Mouse (Mus musculus): ENCODE results near the gene Pkd2l1. TPM values are rescaled to one million over a fixed set of nuclear protein-coding genes. Genes with fewer than 3 reads are reported as not detected.
A peak's percentile ranks its signal among the peaks of the same experiment; 100 is the strongest.

The Pkd2l1 gene
- polyA plus RNA-seq, 1 experiment from 2014 or later = not detected

DNA sequence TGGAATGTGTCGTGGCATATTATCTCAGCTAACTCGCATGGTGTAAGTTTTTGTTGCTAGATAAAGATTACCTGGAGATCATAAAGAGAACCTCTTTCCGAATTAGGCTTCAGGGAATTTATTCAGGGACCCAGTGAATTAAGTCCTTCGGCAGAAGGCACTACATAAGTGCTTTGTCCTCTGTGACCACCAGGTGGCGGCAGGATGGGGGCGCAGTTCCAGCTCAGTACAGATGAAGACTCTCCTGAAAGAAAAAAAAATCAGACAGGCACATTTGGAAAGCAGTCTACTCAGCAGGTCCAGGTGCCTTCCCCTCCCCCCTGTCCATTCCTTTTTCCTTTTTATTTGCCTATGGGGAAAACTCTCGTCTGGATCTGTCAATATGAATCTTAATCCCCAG is 2.9 kb upstream of the Pkd2l1 start:
- ATAC-seq (ENCODE audit: insufficient read depth) = no peak
- Histone ChIP-seq H3K36me3 (ENCODE audit: insufficient read depth) (no peaks in the 10 kb centered on the region), H3K27ac (ENCODE audit: low read depth) (no peak overlapping the region), H3K4me1 (ENCODE audit: insufficient read depth) (no peaks in the 10 kb centered on the region), H3K9ac (no peak overlapping the region), H3K27me3 (ENCODE audit: insufficient read depth, low read length) (no peaks in the 10 kb centered on the region), H3K4me3 (ENCODE audit: low read depth, low read length) (no peak overlapping the region), H3K9me3 (ENCODE audit: low read depth, low read length) (no peaks in the 10 kb centered on the region), H3K4me2 (no peak overlapping the region)
- peak; percentile 89 for TF ChIP-seq CTCF (IDR thresholded peaks at IDR 0.05; ENCODE audit: low read depth)
- 12% methylated on average over 7 of the region's 7 CpGs for WGBS
- peak; percentile 87 for DNase-seq

DNA sequence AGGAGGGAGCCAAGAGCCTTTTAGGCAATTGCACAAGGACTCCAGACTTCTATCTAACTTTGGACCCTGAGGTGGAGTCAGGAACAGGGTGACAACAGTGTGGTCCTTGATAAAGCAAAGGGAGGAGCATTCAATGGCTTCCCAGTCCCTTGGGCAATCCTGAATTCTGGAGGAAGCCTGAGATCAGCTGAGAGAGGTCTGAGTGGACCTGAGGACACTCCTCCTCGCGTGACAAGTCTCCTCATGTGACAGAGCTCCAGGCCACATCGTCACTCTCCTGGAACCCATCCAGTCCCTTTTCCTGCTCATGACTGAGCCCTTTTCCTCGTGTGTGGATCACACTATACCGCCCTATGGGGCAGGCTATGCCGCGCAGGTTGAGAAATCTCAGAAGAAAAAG is 1.7 kb upstream of the Pkd2l1 start:
- ATAC-seq (ENCODE audit: insufficient read depth) (no peak; the same call in 1 of the 2 replicates), DNase-seq (peak; percentile 12)
- no peak overlapping the region for H3K27ac ChIP-seq (ENCODE audit: low read depth)
- no peaks in the 10 kb centered on the region for H3K9me3 ChIP-seq (ENCODE audit: low read depth, low read length)
- no peak overlapping the region for H3K9ac ChIP-seq
- H3K36me3 ChIP-seq (ENCODE audit: insufficient read depth) = no peaks in the 10 kb centered on the region
- H3K4me2 ChIP-seq = no peak overlapping the region
- TF ChIP-seq CTCF (IDR thresholded peaks at IDR 0.05; ENCODE audit: low read depth) = no peak
- no peaks in the 10 kb centered on the region for H3K27me3 ChIP-seq (ENCODE audit: insufficient read depth, low read length)
- H3K4me3 ChIP-seq (ENCODE audit: low read depth, low read length) = no peak overlapping the region
- WGBS = 69% methylated on average over 7 of the region's 7 CpGs
- no peaks in the 10 kb centered on the region for H3K4me1 ChIP-seq (ENCODE audit: insufficient read depth)

DNA sequence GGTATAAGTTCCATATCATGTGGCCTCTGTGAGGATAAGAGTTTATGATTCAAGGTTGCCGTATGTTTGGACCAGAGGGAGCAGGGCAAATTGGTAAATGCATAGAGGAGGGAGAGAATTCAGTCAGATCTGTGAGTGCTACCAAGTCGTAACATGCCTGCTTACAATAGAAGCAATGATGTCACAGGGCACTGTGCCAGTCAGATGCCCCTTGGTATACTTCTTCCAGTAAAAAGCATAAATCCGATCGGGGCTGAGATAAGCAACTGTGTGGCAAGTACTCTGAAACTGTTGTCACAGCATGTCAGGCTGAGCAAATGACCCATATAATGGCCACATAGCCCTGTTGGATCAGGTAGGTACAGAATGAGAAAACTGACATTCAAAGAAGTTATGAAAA is 3.2 kb downstream of the Pkd2l1 start:
- H3K9ac ChIP-seq = no peak overlapping the region
- H3K4me2 ChIP-seq = no peak overlapping the region
- no peak overlapping the region for H3K27ac ChIP-seq (ENCODE audit: low read depth)
- TF ChIP-seq CTCF (IDR thresholded peaks at IDR 0.05; ENCODE audit: low read depth) = no peak
- no peak overlapping the region for H3K4me3 ChIP-seq (ENCODE audit: low read depth, low read length)
- H3K36me3 ChIP-seq (ENCODE audit: insufficient read depth) = no peaks in the 10 kb centered on the region
- no peaks in the 10 kb centered on the region for H3K27me3 ChIP-seq (ENCODE audit: insufficient read depth, low read length)
- DNase-seq (no peak), ATAC-seq (ENCODE audit: insufficient read depth) (no peak)
- no peaks in the 10 kb centered on the region for H3K4me1 ChIP-seq (ENCODE audit: insufficient read depth)
- no peaks in the 10 kb centered on the region for H3K9me3 ChIP-seq (ENCODE audit: low read depth, low read length)
- 77% methylated on average over 4 of the region's 4 CpGs for WGBS

DNA sequence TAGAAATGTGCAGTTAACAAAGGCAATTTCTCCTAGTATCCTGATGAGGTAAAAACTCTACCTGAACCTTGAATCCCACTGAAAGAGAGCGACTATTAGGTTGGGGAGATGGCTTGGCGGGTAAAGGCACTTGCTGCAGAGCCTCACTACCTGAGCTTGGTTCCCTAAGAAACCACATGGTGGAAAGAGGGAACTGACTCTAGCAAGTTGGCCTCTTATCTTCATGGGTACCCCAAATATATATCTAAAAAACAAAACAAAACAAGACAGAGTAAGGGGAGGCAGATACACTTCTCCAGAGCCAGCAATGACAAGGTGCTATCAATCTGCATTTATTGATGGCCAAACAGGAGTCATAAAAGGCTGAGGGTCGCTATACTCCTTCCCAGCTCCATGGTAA is 8.3 kb downstream of the Pkd2l1 start:
- H3K4me1 ChIP-seq (ENCODE audit: insufficient read depth) = no peaks in the 10 kb centered on the region
- 69% methylated on average over 3 of the region's 3 CpGs for WGBS
- no peak overlapping the region for H3K9ac ChIP-seq
- no peaks in the 10 kb centered on the region for H3K9me3 ChIP-seq (ENCODE audit: low read depth, low read length)
- H3K4me3 ChIP-seq (ENCODE audit: low read depth, low read length) = no peak overlapping the region
- DNase-seq (no peak), ATAC-seq (ENCODE audit: insufficient read depth) (no peak)
- H3K27me3 ChIP-seq (ENCODE audit: insufficient read depth, low read length) = no peaks in the 10 kb centered on the region
- no peaks in the 10 kb centered on the region for H3K36me3 ChIP-seq (ENCODE audit: insufficient read depth)
- H3K4me2 ChIP-seq = no peak overlapping the region
- TF ChIP-seq CTCF (IDR thresholded peaks at IDR 0.05; ENCODE audit: low read depth) = no peak
- H3K27ac ChIP-seq (ENCODE audit: low read depth) = no peak overlapping the region

DNA sequence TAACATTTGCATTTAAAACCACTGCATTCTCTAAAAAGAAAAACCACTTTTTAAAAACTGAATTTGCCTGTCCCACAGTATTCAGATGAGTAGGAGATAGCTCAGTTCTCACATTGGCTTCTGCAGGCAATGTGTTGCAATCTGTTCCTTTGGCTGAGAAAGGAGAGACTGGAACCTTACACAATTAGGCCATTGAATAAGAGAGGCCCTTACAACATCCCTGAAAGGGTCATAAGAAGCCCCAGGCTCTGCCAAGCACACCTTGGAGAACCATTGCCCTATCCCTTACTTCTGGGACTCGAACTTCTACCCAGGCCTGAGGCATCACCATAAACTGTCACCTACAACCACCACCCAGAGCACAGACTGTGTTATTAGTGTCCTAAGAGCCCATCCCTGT is 11.7 kb downstream of the Pkd2l1 start:
- ATAC-seq (ENCODE audit: insufficient read depth) (no peak), DNase-seq (no peak)
- no peak overlapping the region for H3K4me3 ChIP-seq (ENCODE audit: low read depth, low read length)
- 92% methylated on average over 1 of the region's 1 CpGs for whole genome bisulfite sequencing
- no peaks in the 10 kb centered on the region for H3K27me3 ChIP-seq (ENCODE audit: insufficient read depth, low read length)
- H3K4me2 ChIP-seq = no peak overlapping the region
- no peak overlapping the region for H3K27ac ChIP-seq (ENCODE audit: low read depth)
- no peak overlapping the region for H3K9ac ChIP-seq
- H3K4me1 ChIP-seq (ENCODE audit: insufficient read depth) = no peaks in the 10 kb centered on the region
- TF ChIP-seq CTCF (IDR thresholded peaks at IDR 0.05; ENCODE audit: low read depth) = no peak
- H3K36me3 ChIP-seq (ENCODE audit: insufficient read depth) = no peaks in the 10 kb centered on the region
- no peaks in the 10 kb centered on the region for H3K9me3 ChIP-seq (ENCODE audit: low read depth, low read length)

DNA sequence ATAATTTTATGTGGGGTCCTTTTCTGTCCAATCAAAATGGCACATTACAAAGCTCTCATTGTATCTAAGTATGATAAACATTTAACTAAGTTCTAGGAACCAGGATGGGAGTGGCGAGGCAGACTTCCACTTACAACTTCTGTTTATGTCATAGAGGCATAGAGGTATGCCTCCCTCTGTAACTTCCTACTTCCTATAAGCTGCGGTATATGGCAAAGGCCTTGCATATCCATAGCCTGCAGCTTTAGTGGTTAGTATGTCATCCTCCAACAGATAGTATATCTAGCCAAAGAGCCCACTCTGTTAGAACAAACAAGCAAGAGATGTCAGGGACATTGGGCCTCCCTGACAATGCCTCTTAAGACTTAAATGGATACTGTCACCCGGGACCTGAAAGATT is 15.5 kb downstream of the Pkd2l1 start:
- Histone ChIP-seq H3K4me2 (no peak overlapping the region), H3K27me3 (ENCODE audit: insufficient read depth, low read length) (no peaks in the 10 kb centered on the region), H3K9ac (no peak overlapping the region), H3K9me3 (ENCODE audit: low read depth, low read length) (no peaks in the 10 kb centered on the region), H3K27ac (ENCODE audit: low read depth) (no peak overlapping the region), H3K4me3 (ENCODE audit: low read depth, low read length) (no peak overlapping the region), H3K36me3 (ENCODE audit: insufficient read depth) (no peaks in the 10 kb centered on the region), H3K4me1 (ENCODE audit: insufficient read depth) (no peaks in the 10 kb centered on the region)
- ATAC-seq (ENCODE audit: insufficient read depth) (no peak), DNase-seq (no peak)
- WGBS = 82% methylated on average over 3 of the region's 3 CpGs
- TF ChIP-seq CTCF (IDR thresholded peaks at IDR 0.05; ENCODE audit: low read depth) = no peak

DNA sequence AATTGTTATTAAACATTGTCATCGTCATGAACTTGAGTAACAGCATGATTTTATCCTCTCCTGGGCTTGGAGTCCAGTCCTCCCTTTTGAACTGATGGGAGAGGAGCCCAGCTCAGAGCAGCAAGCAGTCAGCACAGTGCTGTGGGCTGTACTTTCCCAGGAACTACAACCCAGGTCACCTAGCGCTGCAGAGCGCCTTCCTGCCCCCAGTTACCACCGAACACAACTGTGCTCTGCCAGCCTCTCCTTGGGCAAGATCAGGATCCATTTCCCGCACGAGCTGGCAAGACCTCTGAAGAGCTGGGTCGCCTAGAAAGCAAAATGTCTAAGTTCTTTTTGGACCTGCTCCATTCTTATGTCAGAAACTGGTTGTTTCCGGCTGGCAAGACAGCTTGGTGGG is 17.4 kb downstream of the Pkd2l1 start:
- Histone ChIP-seq H3K27ac (ENCODE audit: low read depth) (no peak overlapping the region), H3K4me2 (no peak overlapping the region), H3K36me3 (ENCODE audit: insufficient read depth) (no peaks in the 10 kb centered on the region), H3K27me3 (ENCODE audit: insufficient read depth, low read length) (no peaks in the 10 kb centered on the region), H3K9ac (no peak overlapping the region), H3K4me3 (ENCODE audit: low read depth, low read length) (no peak overlapping the region), H3K9me3 (ENCODE audit: low read depth, low read length) (no peaks in the 10 kb centered on the region), H3K4me1 (ENCODE audit: insufficient read depth) (no peaks in the 10 kb centered on the region)
- WGBS = 61% methylated on average over 8 of the region's 8 CpGs
- no peak for ATAC-seq (ENCODE audit: insufficient read depth)
- TF ChIP-seq CTCF (IDR thresholded peaks at IDR 0.05; ENCODE audit: low read depth) = no peak
- DNase-seq = no peak

DNA sequence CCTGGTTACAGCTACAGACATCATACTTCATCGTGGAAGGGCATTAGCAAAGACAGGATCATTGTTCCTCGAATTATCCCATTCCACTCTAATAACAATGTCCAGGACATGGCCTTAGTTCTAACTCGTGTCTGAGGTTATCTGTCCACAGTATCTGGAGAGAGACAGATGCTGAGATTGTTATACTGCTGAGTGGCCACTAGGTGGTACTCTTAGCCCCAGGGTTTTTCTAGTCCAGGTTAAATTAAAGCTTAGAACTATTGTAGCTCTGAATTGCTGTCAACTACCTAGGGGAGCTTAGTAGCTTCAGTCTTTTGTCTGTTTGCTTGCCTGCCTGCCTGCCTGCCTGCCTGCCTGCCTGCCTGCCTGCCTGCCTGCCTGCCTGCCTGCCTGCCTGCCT is 30.7 kb downstream of the Pkd2l1 start:
- H3K27me3 ChIP-seq (ENCODE audit: insufficient read depth, low read length) = no peaks in the 10 kb centered on the region
- H3K4me3 ChIP-seq (ENCODE audit: low read depth, low read length) = no peak overlapping the region
- H3K9ac ChIP-seq = no peak overlapping the region
- H3K4me2 ChIP-seq = no peak overlapping the region
- WGBS = 8% methylated on average over 3 of the region's 3 CpGs
- peak; percentile 73 for TF ChIP-seq CTCF (IDR thresholded peaks at IDR 0.05; ENCODE audit: low read depth)
- H3K27ac ChIP-seq (ENCODE audit: low read depth) = no peak overlapping the region
- H3K9me3 ChIP-seq (ENCODE audit: low read depth, low read length) = no peaks in the 10 kb centered on the region
- no peaks in the 10 kb centered on the region for H3K4me1 ChIP-seq (ENCODE audit: insufficient read depth)
- no peaks in the 10 kb centered on the region for H3K36me3 ChIP-seq (ENCODE audit: insufficient read depth)
- DNase-seq (peak; percentile 53), ATAC-seq (ENCODE audit: insufficient read depth) (no peak)

Measured in lung, embryonic 14.5 days (tissue).